Mouse (Mus musculus) neural tube, postnatal 0 days (tissue): ENCODE results near the gene Gm45618. TPM values are rescaled to one million over a fixed set of nuclear protein-coding genes. Genes with fewer than 3 reads are reported as not detected.

ENCODE experiments used
- polyA plus RNA-seq: library from polyadenylated mRNA; unstranded; fragments of >200 nt; fragmentation: Nextera tagmentation; extraction: Ambion mirVana; gene quantifications from 2 replicates; pipeline ENCODE4 v1.2.1, GENCODE M21; 2015

Gm45618 gene
- polyA plus RNA-seq, result not detected in 2 replicates

DNA sequence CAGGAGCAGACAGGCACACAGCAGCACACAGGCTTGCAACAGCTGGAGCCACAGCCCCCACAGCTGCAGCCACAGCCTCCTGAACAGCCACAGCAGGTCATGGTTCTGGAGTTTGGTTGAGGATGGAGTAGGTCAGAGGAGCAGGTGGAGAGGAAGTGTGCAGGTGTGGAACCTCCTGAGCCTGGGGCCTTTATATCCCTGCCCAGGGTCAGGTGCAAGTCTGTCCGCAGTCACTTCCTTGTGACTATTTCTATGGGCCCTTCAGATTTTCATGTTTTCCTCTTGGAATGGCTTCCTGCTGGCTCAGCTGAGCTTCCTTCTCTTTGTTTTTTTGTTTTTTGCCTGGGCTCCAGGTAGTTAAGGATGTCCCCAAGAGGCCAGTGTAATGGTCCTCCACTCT is at the start of gene Gm45618:
Gene Gm45618 (minus strand): TSS at position 101 of the 400 bp plus-strand sequence.

DNA sequence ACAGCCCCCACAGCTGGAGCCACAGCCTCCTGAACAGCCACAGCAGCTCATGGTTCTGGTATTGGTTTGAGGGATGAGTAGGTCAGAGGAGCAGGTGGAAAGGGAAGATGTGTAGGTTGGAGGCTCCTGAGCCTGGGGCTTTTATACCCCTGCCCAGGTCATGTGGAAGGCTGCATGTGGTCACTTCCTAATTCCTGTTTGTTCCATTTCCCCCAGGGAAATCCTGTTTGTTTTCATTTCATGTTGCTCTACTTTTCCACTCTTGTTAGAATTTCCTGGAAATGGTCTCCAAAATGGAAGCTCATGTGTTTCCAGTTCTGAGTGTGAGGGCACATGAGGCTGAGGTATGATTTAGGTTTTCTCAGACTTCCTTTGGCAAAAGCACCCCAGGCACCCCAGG is 45.1 kb upstream of the Gm45618 start, which contains the start of gene Gm4553:
Gene Gm4553 (minus strand): TSS at position 101 of the 400 bp plus-strand sequence.

DNA sequence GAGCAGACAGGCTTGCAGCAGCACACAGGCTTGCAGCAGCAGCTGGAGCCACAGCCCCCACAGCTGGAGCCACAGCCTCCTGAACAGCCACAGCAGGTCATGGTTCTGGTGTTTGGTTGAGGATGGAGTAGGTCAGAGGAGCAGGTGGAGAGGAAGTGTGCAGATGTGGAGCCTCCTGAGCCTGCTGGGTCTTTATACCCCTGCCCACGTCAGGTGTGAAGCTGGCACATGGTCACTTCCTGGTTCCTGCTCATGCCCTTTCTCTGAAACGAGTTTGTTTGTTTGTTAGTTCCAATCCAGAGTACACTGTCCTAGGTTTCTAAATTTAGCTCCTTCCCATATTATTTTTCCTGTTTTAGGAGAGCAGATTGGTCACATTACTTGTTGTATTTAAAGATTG is 36.5 kb upstream of the Gm45618 start, which contains the start of gene Gm29735:
Gene Gm29735 (minus strand): TSS at position 101 of the 400 bp plus-strand sequence.

DNA sequence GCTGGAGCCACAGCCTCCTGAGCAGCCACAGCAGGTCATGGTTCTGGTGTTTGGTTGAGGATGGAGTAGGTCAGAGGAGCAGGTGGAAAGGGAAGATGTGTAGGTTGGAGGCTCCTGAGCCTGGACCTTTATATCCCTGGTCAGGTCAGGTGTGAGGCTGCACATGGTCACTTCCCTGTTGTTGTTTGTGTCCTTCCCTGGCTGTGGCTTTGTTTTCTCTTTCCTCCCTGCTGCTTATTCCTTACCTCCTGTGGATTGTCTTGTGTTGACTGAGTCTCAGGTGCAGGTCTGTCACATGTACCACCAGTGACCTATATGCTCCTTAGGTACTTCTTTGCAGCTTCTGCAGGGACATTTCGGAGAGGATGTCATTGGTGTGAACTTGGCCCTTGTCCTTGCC is 24.0 kb upstream of the Gm45618 start, which contains the start of gene Gm45337:
Gene Gm45337 (minus strand): TSS at position 101 of the 400 bp plus-strand sequence.

DNA sequence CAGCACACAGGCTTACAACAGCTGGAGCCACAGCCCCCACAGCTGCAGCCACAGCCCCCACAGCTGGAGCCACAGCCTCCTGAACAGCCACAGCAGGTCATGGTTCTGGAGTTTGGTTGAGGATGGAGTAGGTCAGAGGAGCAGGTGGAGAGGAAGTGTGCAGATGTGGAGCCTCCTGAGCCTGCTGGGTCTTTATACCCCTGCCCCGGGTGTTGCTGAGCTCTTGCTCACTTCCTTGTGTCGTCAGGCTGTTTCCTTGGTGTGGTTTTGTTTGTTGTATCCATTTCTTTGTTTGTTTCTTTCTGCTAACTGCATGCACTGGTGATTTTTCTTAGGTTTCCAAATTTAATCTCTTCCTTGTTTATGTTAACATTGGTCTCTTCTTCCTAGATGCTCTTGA is 15.4 kb upstream of the Gm45618 start, which contains the start of gene Gm39115:
Gene Gm39115 (minus strand): TSS at position 101 of the 400 bp plus-strand sequence.

DNA sequence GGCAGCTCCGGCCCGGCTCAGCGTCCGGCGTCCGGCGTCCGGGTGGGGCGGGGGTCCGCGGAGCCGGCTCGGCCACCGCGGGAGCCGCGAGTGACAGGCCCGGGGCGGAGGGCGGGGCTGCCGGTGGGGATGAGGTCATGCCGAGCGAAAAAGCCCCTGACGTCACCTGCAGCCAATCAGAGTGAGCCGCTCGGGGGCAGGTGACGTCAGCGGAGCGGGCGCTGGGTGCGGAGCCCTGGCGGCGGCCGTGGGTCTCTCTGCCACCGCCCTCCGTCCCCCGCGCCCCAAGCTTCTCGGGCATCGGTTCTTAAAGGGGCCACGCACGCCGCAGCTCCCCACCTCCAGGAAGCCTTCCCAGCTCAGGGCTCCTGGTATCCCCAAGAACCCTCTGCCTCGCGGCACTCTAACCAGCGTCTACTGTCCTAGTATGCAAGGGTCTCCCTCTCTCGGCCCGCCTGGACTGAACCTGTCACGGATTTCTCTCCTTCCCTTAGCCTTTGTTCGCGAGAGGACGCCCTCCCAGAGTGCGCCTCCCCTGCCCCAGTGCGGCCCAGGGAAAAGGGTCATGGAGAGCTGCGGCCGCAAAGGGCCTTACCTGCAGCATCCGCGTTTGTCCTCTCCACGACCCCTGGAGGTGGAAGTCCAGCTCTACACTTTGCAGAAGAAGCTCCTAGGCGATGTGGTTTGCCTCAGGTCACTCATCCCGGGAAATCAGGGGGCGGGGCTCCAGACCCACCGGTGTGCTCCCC is 25.2 kb downstream of the Gm45618 start, which contains the start of gene Dusp8:
Gene Dusp8 (minus strand): TSS at position 661 of the 749 bp plus-strand sequence.

Other genes with a start within 250 kb of the Gm45618 start
- 61.3 and 69.3 TPM in 2 replicates for gene Tollip, start 202.2 kb downstream of the Gm45618 start, polyA plus RNA-seq
- gene Brsk2, start 171.0 kb downstream of the Gm45618 start, polyA plus RNA-seq, result 20.1 and 22.0 TPM in 2 replicates
- 42.3 and 44.3 TPM in 2 replicates for gene Mob2, start 59.7 kb downstream of the Gm45618 start, polyA plus RNA-seq
- 122 and 126 TPM in 2 replicates for gene Dusp8, start 24.9 kb downstream of the Gm45618 start, polyA plus RNA-seq
- not detected in 2 replicates for gene Gm39115, start 15.3 kb upstream of the Gm45618 start, polyA plus RNA-seq
- gene Gm45337, start 23.9 kb upstream of the Gm45618 start, polyA plus RNA-seq, result not detected in 2 replicates
- gene Gm29735, start 36.4 kb upstream of the Gm45618 start, polyA plus RNA-seq, result not detected in 2 replicates
- gene Gm4553, start 45.0 kb upstream of the Gm45618 start, polyA plus RNA-seq, result not detected in 2 replicates
- gene Krtap5-2, start 55.3 kb upstream of the Gm45618 start, polyA plus RNA-seq, result not detected in 2 replicates
- not detected in 2 replicates for gene Gm10153, start 69.7 kb upstream of the Gm45618 start, polyA plus RNA-seq
- not detected in 2 replicates for gene Krtap5-3, start 80.6 kb upstream of the Gm45618 start, polyA plus RNA-seq
- gene Gm7579, start 91.1 kb upstream of the Gm45618 start, polyA plus RNA-seq, result not detected in 2 replicates
- gene Krtap5-5, start 109.2 kb upstream of the Gm45618 start, polyA plus RNA-seq, result not detected in 2 replicates
- not detected in 2 replicates for gene Gm40460, start 120.3 kb upstream of the Gm45618 start, polyA plus RNA-seq
- gene Gm2431, start 137.6 kb upstream of the Gm45618 start, polyA plus RNA-seq, result not detected in 2 replicates
- not detected in 2 replicates for gene Gm4559, start 153.6 kb upstream of the Gm45618 start, polyA plus RNA-seq
- gene Krtap5-1, start 176.4 kb upstream of the Gm45618 start, polyA plus RNA-seq, result not detected in 2 replicates
- not detected in 2 replicates for gene Krtap5-4, start 182.8 kb upstream of the Gm45618 start, polyA plus RNA-seq